Mouse (Mus musculus): Measurements from ENCODE around the gene Sinhcaf.
"Not testable (repeated sequence)": the region's sequence is repeated elsewhere in the genome, so short reads cannot be mapped to it uniquely, and the experiment has no call there.

The Sinhcaf gene

GRCm38 (mm10) chr6:148946409-148946742 is at the start of gene Sinhcaf:
Gene Sinhcaf, minus strand, starts transcription at chr6:148946467.
- DNase-seq (ENCODE audit: low read depth, low spot score), result peak; percentile 100

DNA sequence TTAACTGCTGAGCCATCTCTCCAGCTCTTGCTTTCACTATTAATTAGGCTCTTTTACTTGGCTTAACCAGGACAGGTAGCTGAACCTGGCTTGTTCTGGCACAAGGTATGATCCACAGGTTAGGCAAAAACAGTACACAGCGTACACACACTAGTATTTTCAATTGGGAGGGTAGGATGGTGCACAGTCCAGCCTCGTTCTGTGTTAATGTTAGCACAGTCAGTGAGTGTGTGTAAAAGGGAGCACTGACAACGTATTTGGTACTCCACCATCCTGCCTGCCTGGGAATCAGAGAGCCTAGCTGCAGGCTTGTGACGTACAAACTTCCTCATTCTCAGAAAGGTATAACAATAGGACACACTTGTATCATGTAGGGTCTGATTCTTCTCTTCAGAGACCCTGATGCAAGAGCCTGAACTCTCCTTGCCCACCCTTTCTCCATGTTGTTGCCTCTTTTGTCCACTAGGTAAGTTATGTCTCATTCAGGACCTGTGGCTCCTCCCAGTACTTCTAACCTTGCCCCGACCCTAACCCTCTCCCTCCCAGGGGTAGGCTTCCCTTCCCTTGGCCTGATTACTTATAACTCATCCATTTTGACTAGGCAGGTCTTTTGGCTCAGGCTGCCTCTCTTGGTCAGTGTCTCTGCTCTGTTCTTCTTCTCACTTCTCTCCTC is 48.2 kb upstream of the Sinhcaf start:
- no peak for DNase-seq (ENCODE audit: low read depth, low spot score)

DNA sequence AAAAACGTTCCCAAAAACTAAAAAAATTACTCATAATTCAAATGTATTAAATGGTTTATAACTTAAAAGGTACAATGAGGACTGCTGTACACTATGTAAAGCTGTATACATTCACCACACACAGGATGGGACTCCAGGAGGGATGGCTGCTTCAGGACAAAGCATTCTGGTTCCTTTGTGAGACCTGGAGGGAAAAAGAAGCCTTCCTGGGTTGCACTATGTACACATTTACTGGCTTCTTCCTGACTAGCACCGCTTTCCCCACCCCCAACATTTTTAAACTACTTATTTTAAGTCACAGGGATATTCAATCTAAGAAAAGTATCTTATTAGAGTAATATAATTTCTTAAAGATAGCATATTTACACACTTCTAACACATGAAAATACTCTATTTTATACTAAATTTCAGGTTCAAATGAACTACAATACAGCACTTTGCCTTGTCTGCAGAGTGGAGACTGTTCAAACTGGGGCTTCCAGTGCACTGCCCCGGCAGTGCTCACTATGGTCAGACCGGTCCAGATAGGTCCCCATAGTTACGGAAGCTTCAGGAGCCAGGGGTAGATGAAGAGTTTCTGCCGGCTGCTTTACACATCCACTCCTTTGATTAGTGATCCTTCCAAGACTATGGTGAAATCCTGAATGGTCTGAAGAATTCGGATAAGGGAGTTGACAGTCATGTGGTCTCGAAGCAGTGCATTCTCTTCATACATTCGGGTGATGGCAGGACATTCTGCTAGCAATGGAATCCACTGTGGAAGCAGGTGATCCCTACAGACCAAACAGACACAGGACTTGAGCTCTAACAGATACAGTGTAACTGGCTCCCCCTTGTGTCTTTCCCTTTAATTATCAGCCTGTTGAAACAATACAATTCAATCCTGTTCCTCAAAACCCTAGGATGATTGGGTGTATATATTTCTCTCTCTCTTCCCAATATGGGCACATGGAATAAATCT is 47.1 kb upstream of the Sinhcaf start:
- peak; percentile 23 for DNase-seq (ENCODE audit: low read depth, low spot score)

- DNase-seq (ENCODE audit: low read depth, low spot score), result peak; percentile 31
These were observed 46.3 kb upstream of the Sinhcaf start for GRCm38 (mm10) chr6:148992373-148993116.

DNA sequence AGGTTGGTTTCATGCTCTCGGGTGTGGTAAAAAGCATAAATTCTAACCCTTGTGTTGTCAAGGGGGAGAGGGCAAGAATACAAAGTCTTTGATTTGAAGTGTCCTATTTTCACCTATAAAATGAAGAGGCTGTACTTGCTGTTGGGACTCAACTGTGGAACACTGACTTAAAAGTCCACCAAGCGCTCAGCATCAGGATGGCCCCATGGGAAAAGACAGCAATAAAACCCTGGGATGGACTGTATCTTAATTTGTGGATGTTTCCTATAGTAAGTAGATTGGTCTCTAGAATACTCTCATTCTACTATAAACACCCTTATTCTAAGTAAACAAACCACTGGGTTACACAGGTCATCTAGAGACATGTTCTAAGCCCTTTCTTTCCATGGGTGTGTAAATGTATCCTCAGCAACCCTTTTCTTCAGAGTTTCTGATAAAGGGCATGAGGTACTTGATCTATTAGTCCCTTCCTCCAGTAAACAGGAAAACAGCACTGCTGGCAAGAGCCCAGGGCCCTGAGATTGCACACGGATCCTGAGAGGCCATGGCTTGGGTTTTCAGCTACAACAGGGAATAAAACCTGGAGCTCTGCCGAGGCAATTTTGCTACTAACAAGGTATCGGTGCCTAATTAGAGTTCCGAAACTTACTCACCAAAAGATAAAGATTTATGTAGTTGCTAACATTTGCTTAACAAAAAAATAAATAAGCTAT is 45.5 kb upstream of the Sinhcaf start:
- no peak for DNase-seq (ENCODE audit: low read depth, low spot score)

- not testable (repeated sequence) for DNase-seq (ENCODE audit: low read depth, low spot score)
These were observed 43.7 kb upstream of the Sinhcaf start for GRCm38 (mm10) chr6:148989792-148990491.

DNA sequence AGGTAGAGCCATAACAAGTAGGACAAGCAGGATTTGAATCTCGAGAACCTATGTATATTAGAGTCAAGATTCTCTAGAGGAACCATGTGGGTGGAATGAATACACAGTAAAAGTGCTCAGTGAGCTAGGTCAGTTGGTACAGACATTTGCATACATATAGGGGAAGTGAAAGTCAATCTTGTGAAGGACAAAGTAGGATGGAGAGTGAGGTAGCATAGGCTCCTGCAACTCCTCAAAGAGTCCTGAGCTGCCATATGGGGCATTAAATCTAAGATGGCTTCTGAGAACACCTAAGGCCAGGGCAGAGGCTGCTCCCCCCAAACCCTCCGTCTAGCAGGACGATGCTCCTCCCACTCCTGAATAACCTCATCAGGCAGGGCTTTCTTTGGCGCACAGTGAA is 39.7 kb upstream of the Sinhcaf start:
- DNase-seq (ENCODE audit: low read depth, low spot score), result no peak

DNA sequence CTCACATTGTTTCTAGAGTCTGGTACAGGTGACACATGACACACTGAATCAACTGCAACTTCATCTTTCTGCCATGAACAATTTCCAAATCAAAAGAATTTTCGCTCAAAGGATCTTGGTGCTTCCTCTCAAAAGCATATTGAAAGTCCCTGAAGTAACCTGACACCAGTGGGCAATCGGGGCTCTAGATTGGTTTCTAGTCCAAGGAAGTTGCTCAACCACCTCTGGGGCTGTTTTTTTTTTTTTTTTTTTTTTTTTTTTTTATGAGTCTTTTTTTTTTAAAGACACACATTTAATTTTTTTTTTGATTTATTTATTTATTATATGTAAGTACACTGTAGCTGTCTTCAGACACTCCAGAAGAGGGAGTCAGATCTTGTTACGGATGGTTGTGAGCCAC is 34.2 kb upstream of the Sinhcaf start:
- no peak for DNase-seq (ENCODE audit: low read depth, low spot score)

GRCm38 (mm10) chr6:148975096-148975495 is 28.8 kb upstream of the Sinhcaf start:
- DNase-seq (ENCODE audit: low read depth, low spot score), result no peak

DNA sequence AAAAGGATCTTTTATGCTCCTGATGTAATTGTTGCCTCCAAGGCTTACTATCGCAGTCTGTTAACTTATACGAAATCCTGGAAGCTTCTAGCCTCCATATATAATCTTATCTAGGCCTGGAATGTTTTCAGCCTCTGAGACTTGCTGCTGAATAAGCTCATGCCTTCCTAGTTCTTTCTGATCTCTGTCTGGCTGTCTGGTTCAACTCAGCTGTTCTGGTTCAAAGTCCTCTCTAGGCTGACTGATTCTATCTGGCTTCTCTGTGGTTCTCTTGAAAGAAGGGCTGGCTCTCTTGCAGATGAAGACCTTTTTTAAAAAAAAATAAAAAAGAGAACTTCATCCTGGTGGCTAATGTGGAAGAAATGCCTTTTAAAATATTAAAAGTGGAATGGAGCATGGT is 26.6 kb upstream of the Sinhcaf start:
- no peak for DNase-seq (ENCODE audit: low read depth, low spot score)

DNA sequence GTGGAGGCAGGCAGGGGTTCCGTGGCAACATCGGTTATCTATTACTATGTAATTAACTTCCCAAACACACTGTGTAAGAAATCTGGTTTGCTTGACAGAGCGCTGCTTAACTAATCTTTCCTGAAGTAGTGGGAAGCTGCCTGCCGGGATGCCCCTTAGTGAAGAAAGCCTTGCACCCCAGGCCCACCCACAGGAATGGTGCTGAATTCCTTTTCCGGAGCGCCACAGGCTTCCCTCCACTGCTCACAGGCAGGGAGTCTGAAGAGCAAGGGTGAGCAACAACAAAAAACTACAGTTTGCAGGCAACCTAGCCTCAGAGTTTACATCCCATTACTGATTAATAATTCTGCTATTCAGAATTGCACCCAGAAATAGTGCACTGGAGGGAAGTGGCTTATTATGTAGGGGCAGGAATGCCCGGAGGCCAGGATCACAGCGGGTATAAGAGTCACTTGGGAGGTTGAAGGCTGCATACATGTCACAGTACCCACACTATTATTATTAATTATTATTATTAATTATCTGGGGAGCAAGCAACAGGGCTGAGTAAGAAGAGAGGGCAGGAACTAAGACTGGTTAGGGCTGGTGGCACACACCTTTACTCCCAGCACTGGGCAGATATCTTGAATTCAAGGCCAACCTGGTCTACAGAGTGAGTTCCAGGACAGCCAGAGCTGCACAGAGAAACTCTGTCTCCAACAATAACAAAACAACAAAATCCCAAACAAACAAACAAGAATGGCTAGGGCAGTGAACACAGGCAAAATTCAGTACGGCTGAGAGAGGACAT is 26.0 kb upstream of the Sinhcaf start:
- no peak for DNase-seq (ENCODE audit: low read depth, low spot score)

GRCm38 (mm10) chr6:148971385-148971940 is 25.2 kb upstream of the Sinhcaf start:
- no peak for DNase-seq (ENCODE audit: low read depth, low spot score)

DNA sequence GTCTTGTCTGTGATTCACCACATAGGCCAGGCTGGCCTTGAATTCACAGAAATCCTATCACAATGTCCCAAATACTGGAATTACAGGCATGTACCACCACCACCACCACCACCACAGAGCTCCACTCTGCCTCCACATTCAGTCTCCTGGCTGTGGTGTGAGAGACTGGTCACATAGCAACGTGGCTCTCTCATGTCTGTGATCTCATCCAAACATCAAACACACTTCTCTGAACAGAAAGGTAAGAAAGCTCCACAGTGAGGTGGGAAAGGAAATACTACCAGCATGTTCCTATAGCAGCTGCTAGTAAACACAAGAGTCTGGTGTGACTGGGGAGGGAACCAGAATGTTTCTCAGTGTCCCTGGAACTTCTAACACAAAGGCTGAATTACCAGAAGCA is 15.0 kb upstream of the Sinhcaf start:
- DNase-seq (ENCODE audit: low read depth, low spot score), result no peak

- DNase-seq (ENCODE audit: low read depth, low spot score), result no peak
These were observed 13.4 kb upstream of the Sinhcaf start for GRCm38 (mm10) chr6:148959540-148960238.

DNA sequence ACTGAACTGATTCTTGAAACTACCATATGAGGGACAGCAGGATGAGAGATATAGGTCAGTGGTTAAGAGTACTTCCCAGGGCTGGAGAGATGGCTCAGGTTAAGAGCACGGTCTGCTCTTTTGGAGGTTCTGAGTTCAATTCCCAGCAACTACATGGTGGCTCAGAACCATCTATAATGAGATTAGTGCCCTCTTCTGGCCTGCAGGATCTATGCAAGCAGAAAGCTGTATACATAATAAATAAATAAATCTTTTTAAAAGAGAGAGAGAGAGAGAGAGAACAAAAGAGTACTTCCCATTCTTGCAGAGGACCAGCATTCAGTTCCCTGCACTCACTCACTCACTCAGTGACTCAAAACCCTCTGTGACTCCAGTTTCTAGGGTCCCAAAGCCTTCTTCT is 12.4 kb upstream of the Sinhcaf start:
- no peak for DNase-seq (ENCODE audit: low read depth, low spot score)

DNA sequence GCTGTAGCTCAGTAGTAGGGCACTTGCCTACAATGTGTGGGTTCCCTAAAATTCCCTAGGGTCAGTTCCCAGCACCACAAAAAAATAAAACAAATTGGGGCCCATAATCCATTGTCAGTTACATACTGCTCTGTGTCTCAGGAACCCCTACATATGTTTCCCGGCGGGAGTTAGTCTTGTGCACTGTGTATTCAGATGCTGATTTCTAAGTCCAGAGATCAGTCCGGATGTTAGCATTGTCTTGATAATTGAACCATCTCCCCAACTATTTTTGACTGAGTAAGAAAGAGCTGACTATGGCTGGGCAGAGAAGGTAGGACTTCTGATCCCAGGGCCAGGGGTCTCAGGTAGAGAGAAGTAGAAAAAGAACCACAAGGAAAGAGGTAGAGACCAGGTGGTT is 10.8 kb upstream of the Sinhcaf start:
- DNase-seq (ENCODE audit: low read depth, low spot score), result no peak

GRCm38 (mm10) chr6:148955641-148956420 is 9.6 kb upstream of the Sinhcaf start:
- DNase-seq (ENCODE audit: low read depth, low spot score), result no peak

- no peak for DNase-seq (ENCODE audit: low read depth, low spot score)
These were observed 676 bp upstream of the Sinhcaf start for GRCm38 (mm10) chr6:148946881-148947405.

Measured in embryo, embryonic 11.5 days (tissue).